In the genomic region with DNA sequence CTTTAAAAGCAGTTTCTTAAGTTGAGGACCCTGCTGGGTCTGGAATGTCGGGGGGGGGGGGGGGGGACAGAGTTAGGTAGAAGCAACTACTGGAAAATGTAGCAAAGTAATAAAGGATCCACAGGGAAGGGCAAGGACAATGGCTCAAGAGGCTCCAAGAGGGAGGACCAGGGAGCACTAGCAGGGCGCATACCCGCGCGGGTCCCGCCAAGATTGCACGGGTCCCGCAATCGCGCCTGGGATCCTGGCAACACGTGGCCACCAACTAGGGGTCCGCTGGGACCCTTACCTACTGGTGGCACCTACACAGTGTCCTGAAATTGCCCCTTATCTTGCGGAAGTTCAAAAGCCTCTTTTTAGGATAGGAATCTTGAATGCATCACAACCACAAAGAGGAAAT, we compare ENCODE assay signal across 10 mouse cellular contexts.
DNase-seq lines count a peak whose midpoint lies in the region; ATAC-seq and TF ChIP-seq lines count a peak whose summit lies in the region.
"Had no signal": no experiment of that assay in that cellular context is flagged by ENCODE, and none has a peak within 500 bp of the region (broad histone marks: within the 10 kb centered on the region; RNA-seq: fewer than 3 reads in every experiment).

No protein-coding gene starts in this region.

- no peak for TF ChIP-seq POLR2A in limb, embryonic 14.5 days (IDR thresholded peaks at IDR 0.05; ENCODE audit: borderline replicate concordance, extremely low read depth, insufficient read depth, insufficient read length)

- peaks cover 6% of the 10 kb centered on the region; the same call in 1 of the 2 replicates for H3K4me1 ChIP-seq in heart, embryonic 16.5 days (ENCODE audit: control insufficient read depth, insufficient read depth, low read length)
- H3K4me1 ChIP-seq in forebrain, embryonic 14.5 days (ENCODE audit: control insufficient read depth, insufficient read depth, low read length): peaks cover 13% of the 10 kb centered on the region; the same call in 1 of the 2 replicates
- peaks cover 18% of the 10 kb centered on the region for H3K4me1 ChIP-seq in limb, embryonic 14.5 days (ENCODE audit: control insufficient read depth, insufficient read depth, low read length)

- H3K4me2 ChIP-seq in heart, embryonic 16.5 days (ENCODE audit: low read depth, low read length): peak overlapping the region; percentile 37
- peak overlapping the region; percentile 24; the same call in 1 of the 2 replicates for H3K4me2 ChIP-seq in forebrain, embryonic 14.5 days (ENCODE audit: low read length)
- peak overlapping the region; percentile 23; the same call in 1 of the 2 replicates for H3K4me2 ChIP-seq in limb, embryonic 14.5 days (replicated peaks; ENCODE audit: low read depth, low read length, severe bottlenecking)

- H3K27me3 ChIP-seq in heart, embryonic 16.5 days (ENCODE audit: control insufficient read depth, insufficient read depth, low read length): peaks cover 16% of the 10 kb centered on the region
- 0 out of 2 replicates have a peak, but pooled peaks cover 3% of the 10 kb centered on the region for H3K27me3 ChIP-seq in forebrain, embryonic 14.5 days (replicated peaks; ENCODE audit: control insufficient read depth, insufficient read depth, low read length)
- H3K27me3 ChIP-seq in limb, embryonic 14.5 days (ENCODE audit: control insufficient read depth, insufficient read depth, low read length): 0 out of 2 replicates have a peak, but pooled peaks cover 5% of the 10 kb centered on the region

- no peaks in the 10 kb centered on the region for H3K36me3 ChIP-seq in heart, embryonic 16.5 days (ENCODE audit: control insufficient read depth, insufficient read depth)
- no peaks in the 10 kb centered on the region for H3K36me3 ChIP-seq in forebrain, embryonic 14.5 days (ENCODE audit: control insufficient read depth, insufficient read depth, low read length)
- no peaks in the 10 kb centered on the region for H3K36me3 ChIP-seq in limb, embryonic 14.5 days (ENCODE audit: control insufficient read depth, insufficient read depth, low read length)

- intact Hi-C loops in heart, postnatal 25 days (cut with DNase I): no loop called here

- H3K9ac ChIP-seq in heart, embryonic 16.5 days (ENCODE audit: low read length): no peak overlapping the region
- no peak overlapping the region for H3K9ac ChIP-seq in forebrain, embryonic 14.5 days (ENCODE audit: low read length)
- H3K9ac ChIP-seq in limb, embryonic 14.5 days (ENCODE audit: low read depth, low read length, severe bottlenecking): no peak overlapping the region

- H3K4me3 ChIP-seq in heart, embryonic 16.5 days (ENCODE audit: low read length): peak overlapping the region; percentile 4; the same call in 1 of the 2 replicates
- no peak overlapping the region for H3K4me3 ChIP-seq in forebrain, embryonic 14.5 days (ENCODE audit: low read depth, low read length)
- no peak overlapping the region for H3K4me3 ChIP-seq in limb, embryonic 14.5 days (replicated peaks; ENCODE audit: low read length)

- H3K9me3 ChIP-seq in heart, embryonic 16.5 days (replicated peaks; ENCODE audit: control insufficient read depth, low read length): no peaks in the 10 kb centered on the region
- H3K9me3 ChIP-seq in forebrain, embryonic 14.5 days (replicated peaks; ENCODE audit: control insufficient read depth, low read length): no peaks in the 10 kb centered on the region
- H3K9me3 ChIP-seq in limb, embryonic 14.5 days (ENCODE audit: control insufficient read depth, low read length): no peaks in the 10 kb centered on the region

- no peak overlapping the region for H3K27ac ChIP-seq in heart, embryonic 16.5 days (ENCODE audit: low read length)
- H3K27ac ChIP-seq in forebrain, embryonic 14.5 days (ENCODE audit: low read depth, low read length): no peak overlapping the region
- no peak overlapping the region for H3K27ac ChIP-seq in limb, embryonic 14.5 days (replicated peaks; ENCODE audit: low read depth, low read length)

- 11% methylated on average over 12 of the region's 13 CpGs for WGBS in heart, embryonic 16.5 days
- WGBS in forebrain, embryonic 14.5 days: 16% methylated on average over 13 of the region's 13 CpGs
- WGBS in limb, embryonic 14.5 days: 14% methylated on average over 13 of the region's 13 CpGs

- DNase-seq in heart, postnatal 25 days (ENCODE audit: low spot score): no peak
- peak; percentile 27 for DNase-seq in embryo, embryonic 9.5 days (ENCODE audit: extremely low spot score)
- DNase-seq in forebrain, embryonic 14.5 days (ENCODE audit: low spot score): no peak
- no peak for DNase-seq in limb, embryonic 14.5 days (ENCODE audit: low spot score)
- no peak for DNase-seq in thymus, postnatal 36 days
- no peak for DNase-seq in spleen, postnatal 4 days (ENCODE audit: low spot score in 2 of 2)
- DNase-seq: right cerebral cortex, postnatal 4 days had no signal

- ATAC-seq in heart, embryonic 16.5 days (replicated peaks; ENCODE audit: extremely low read depth, insufficient read depth, low FRiP score): no peak
- no peak for ATAC-seq in forebrain, embryonic 14.5 days
- no peak for ATAC-seq in limb, embryonic 14.5 days (ENCODE audit: low FRiP score, low read depth)
- no peak for ATAC-seq in inflammation-experienced regulatory T-cells, adult 6 months
- ATAC-seq: CD4-positive, CD25-positive, alpha-beta regulatory T cell, adult 4 months had no signal
